Mouse (Mus musculus) myocyte (in vitro differentiated cells): ENCODE measurements around the gene Zbtb8os. TPM values are rescaled to one million over a fixed set of nuclear protein-coding genes. Genes with fewer than 3 reads are reported as not detected.

Source experiments
- H3K27me3 ChIP-seq: one replicate; pipeline ENCODE4 v1.6.1; 2011; ENCODE audit not compliant: control insufficient read depth, insufficient read depth, insufficient read length
- H3K36me3 ChIP-seq: one replicate; pipeline ENCODE4 v1.6.1; 2011; ENCODE audit not compliant: control insufficient read depth, insufficient read depth
- H3K4me2 ChIP-seq: one replicate; pipeline ENCODE4 v1.6.1; 2011; ENCODE audit warnings: low read depth, control low read depth
- H3K4me3 ChIP-seq: one replicate; pipeline ENCODE4 v1.5.1; 2011; ENCODE audit warnings: mild to moderate bottlenecking, control low read depth, moderate library complexity
- H3K79me2 ChIP-seq: one replicate; pipeline ENCODE4 v1.6.1; 2011; ENCODE audit not compliant: control insufficient read depth, insufficient read depth
- H3ac ChIP-seq: one replicate; pipeline ENCODE4 v1.6.1; 2011; ENCODE audit not compliant: control insufficient read depth, insufficient read length
- CEBPB ChIP-seq: IDR thresholded peaks from 2 replicates; pipeline ENCODE4 v1.6.1; 2011; ENCODE audit warnings: mild to moderate bottlenecking, moderate library complexity; ENCODE audit not compliant: poor library complexity, insufficient read depth, severe bottlenecking
- E2F4 ChIP-seq: IDR thresholded peaks from one replicate; pipeline ENCODE4 v1.6.1; 2011; ENCODE audit warnings: mild to moderate bottlenecking, control low read depth, moderate library complexity; ENCODE audit not compliant: insufficient read depth
- MAX ChIP-seq: IDR thresholded peaks from one replicate; pipeline ENCODE4 v1.6.1; 2011; ENCODE audit warnings: low read depth, mild to moderate bottlenecking, control low read depth
- MYOD1 ChIP-seq, 3 experiments: IDR thresholded peaks; one replicate each; pipeline ENCODE4 v1.6.1; 2011; ENCODE audit warnings: control low read depth in 2 of 3, low read depth in 2 of 3, mild to moderate bottlenecking in 2 of 3, moderate library complexity in 1 of 3; ENCODE audit not compliant: insufficient read length in 2 of 3, control insufficient read depth in 1 of 3
- MYOG ChIP-seq, 3 experiments: IDR thresholded peaks; one replicate each; pipeline ENCODE4 v1.6.1; 2011; ENCODE audit warnings: control low read depth in 2 of 3, low read depth in 2 of 3, mild to moderate bottlenecking in 2 of 3; ENCODE audit not compliant: insufficient read length in 2 of 3, control insufficient read depth in 1 of 3, insufficient read depth in 1 of 3
- POLR2A ChIP-seq: IDR thresholded peaks from one replicate; pipeline ENCODE4 v1.6.1; 2011; ENCODE audit warnings: low read depth, mild to moderate bottlenecking, control low read depth, moderate library complexity; ENCODE audit not compliant: insufficient read length
- POLR2AphosphoS2 ChIP-seq: IDR thresholded peaks from one replicate; pipeline ENCODE4 v1.6.1; 2011; ENCODE audit warnings: low read depth, control low read depth; ENCODE audit not compliant: insufficient read length
- REST ChIP-seq: IDR thresholded peaks from one replicate; pipeline ENCODE4 v1.6.1; 2011; ENCODE audit warnings: mild to moderate bottlenecking, control low read depth, moderate library complexity; ENCODE audit not compliant: insufficient read depth, insufficient read length
- SRF ChIP-seq: IDR thresholded peaks from one replicate; pipeline ENCODE4 v1.6.1; 2011; ENCODE audit warnings: low read depth; ENCODE audit not compliant: control insufficient read depth, insufficient read length
- TCF12 ChIP-seq: IDR thresholded peaks from one replicate; pipeline ENCODE4 v1.6.1; 2011; ENCODE audit warnings: mild to moderate bottlenecking, control low read depth; ENCODE audit not compliant: poor library complexity, insufficient read depth, severe bottlenecking
- TCF3 ChIP-seq: IDR thresholded peaks from one replicate; pipeline ENCODE4 v1.6.1; 2011; ENCODE audit warnings: low read depth, control low read depth; ENCODE audit not compliant: insufficient read length
- USF1 ChIP-seq: IDR thresholded peaks from one replicate; pipeline ENCODE4 v1.6.1; 2011; ENCODE audit warnings: low read depth, mild to moderate bottlenecking, control low read depth, moderate library complexity
- polyA plus RNA-seq: library from polyadenylated mRNA; unstranded; fragments of >200 nt; fragmentation: generic; extraction: Trizol; gene quantifications from one replicate; pipeline ENCODE4 v1.2.1, GENCODE M21; 2012; ENCODE audit warnings: missing spikeins

Zbtb8os gene
- polyA plus RNA-seq, 1 experiment = 34.5 TPM

GRCm38 (mm10) chr4:129377601-129378390, 42.3 kb downstream of the Zbtb8os start, which contains the start of gene Zbtb8a:
TSS of gene Zbtb8a (minus strand) at chr4:129378116.
- no peaks in the 10 kb centered on the region for H3K79me2 ChIP-seq
- TF ChIP-seq USF1 = no peak
- TF ChIP-seq MAX = no peak
- no peak for TF ChIP-seq REST
- no peak for TF ChIP-seq E2F4
- TF ChIP-seq TCF12 = no peak
- TF ChIP-seq TCF3 = no peak
- TF ChIP-seq MYOG (IDR thresholded peaks at IDR 0.05; ENCODE audit: control insufficient read depth in 1 of 3, insufficient read depth in 1 of 3, insufficient read length in 2 of 3, low read depth in 2 of 3) = no peak
- TF ChIP-seq CEBPB = no peak
- TF ChIP-seq POLR2A = no peak
- no peak for TF ChIP-seq SRF
- no peak for TF ChIP-seq POLR2AphosphoS2
- TF ChIP-seq MYOD1 (IDR thresholded peaks at IDR 0.05; ENCODE audit: control insufficient read depth in 1 of 3, insufficient read length in 2 of 3, low read depth in 2 of 3) = no peak
- H3K36me3 ChIP-seq = no peaks in the 10 kb centered on the region

DNA sequence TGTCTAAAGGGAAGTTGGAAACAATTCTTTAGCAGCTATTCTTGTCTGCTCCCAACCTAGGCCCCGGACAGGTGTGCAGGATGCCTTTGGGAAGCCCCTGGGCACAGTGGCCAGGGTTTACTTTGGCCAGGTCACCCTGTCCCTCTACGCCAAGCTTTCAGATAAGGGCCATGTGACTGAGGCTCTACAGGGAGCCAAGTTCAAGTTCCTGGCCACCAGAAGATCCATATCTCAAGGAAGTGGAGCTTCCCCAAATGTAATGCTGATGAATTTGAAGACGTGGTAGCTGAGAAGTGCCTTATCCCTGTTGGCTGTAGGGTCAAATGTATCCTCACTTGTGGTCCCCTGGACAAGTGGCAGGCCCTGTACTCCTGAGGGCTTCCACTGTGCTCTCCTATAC, 44.3 kb downstream of the Zbtb8os start:
- no peaks in the 10 kb centered on the region for H3K27me3 ChIP-seq
- H3ac ChIP-seq = no peak overlapping the region
- H3K79me2 ChIP-seq = no peaks in the 10 kb centered on the region
- H3K4me3 ChIP-seq = no peak overlapping the region
- H3K36me3 ChIP-seq = no peaks in the 10 kb centered on the region
- H3K4me2 ChIP-seq = no peak overlapping the region
- TF ChIP-seq CEBPB (no peak), MAX (no peak), REST (no peak), TCF12 (no peak), POLR2A (no peak)

More at GRCm38 (mm10) chr4:129377601-129378390, 42.3 kb downstream of the Zbtb8os start, which contains the start of gene Zbtb8a:
- H3K4me3 ChIP-seq = peak within 1 kb of the TSS; percentile 44
- no peaks in the 10 kb centered on the region for H3K27me3 ChIP-seq
- peak within 1 kb of the TSS; percentile 24 for H3ac ChIP-seq
- H3K4me2 ChIP-seq = peak within 1 kb of the TSS; percentile 75

GRCm38 (mm10) chr4:129381148-129381547, 45.7 kb downstream of the Zbtb8os start:
- no peak overlapping the region for H3K4me2 ChIP-seq
- no peak overlapping the region for H3K4me3 ChIP-seq
- no peaks in the 10 kb centered on the region for H3K36me3 ChIP-seq
- no peak overlapping the region for H3ac ChIP-seq
- no peaks in the 10 kb centered on the region for H3K79me2 ChIP-seq
- TF ChIP-seq SRF (no peak), POLR2AphosphoS2 (no peak), MYOG (IDR thresholded peaks at IDR 0.05; ENCODE audit: control insufficient read depth in 1 of 3, insufficient read depth in 1 of 3, insufficient read length in 2 of 3, low read depth in 2 of 3) (no peak), MYOD1 (IDR thresholded peaks at IDR 0.05; ENCODE audit: control insufficient read depth in 1 of 3, insufficient read length in 2 of 3, low read depth in 2 of 3) (no peak), REST (no peak), E2F4 (no peak), CEBPB (no peak), TCF3 (no peak), USF1 (no peak), MAX (no peak), POLR2A (no peak), TCF12 (no peak)
- H3K27me3 ChIP-seq = no peaks in the 10 kb centered on the region

DNA sequence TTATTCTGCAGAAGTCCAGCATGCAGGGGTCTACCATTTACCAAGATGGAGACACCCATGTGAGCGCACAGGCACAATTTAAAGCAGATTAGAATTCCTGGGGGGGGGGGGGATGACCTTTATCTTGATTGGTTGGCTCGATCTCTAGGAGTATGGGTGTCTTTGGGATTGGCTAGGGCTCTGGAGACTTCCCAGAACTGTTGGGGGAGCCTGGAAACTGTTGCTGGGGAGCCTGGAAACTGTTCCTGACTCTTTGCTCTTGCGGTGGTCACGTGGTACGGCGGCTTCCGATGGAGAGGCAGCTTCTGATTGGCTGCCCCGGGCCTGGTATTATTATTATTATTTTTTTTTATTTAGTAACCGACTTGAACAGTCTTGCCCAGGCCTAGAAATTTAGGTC, 46.5 kb downstream of the Zbtb8os start:
- Histone ChIP-seq H3K79me2 (no peaks in the 10 kb centered on the region), H3K4me2 (no peak overlapping the region), H3ac (no peak overlapping the region), H3K4me3 (no peak overlapping the region), H3K27me3 (no peaks in the 10 kb centered on the region), H3K36me3 (no peaks in the 10 kb centered on the region)
- TF ChIP-seq MAX = no peak
- no peak for TF ChIP-seq CEBPB
- no peak for TF ChIP-seq POLR2AphosphoS2
- TF ChIP-seq POLR2A = no peak
- no peak for TF ChIP-seq MYOD1 (IDR thresholded peaks at IDR 0.05; ENCODE audit: control insufficient read depth in 1 of 3, insufficient read length in 2 of 3, low read depth in 2 of 3)

- TF ChIP-seq MYOG (IDR thresholded peaks at IDR 0.05; ENCODE audit: control insufficient read depth in 1 of 3, insufficient read depth in 1 of 3, insufficient read length in 2 of 3, low read depth in 2 of 3) = no peak
- 0 out of 2 replicates have a peak, but pooled peaks have one; percentile 5 for TF ChIP-seq CEBPB
- no peak overlapping the region for H3ac ChIP-seq
- H3K36me3 ChIP-seq = no peaks in the 10 kb centered on the region
- H3K4me3 ChIP-seq = no peak overlapping the region
- no peaks in the 10 kb centered on the region for H3K79me2 ChIP-seq
- H3K27me3 ChIP-seq = no peaks in the 10 kb centered on the region
- no peak overlapping the region for H3K4me2 ChIP-seq
These were observed 47.0 kb downstream of the Zbtb8os start for GRCm38 (mm10) chr4:129382488-129382887.
